Mouse (Mus musculus) embryonic facial prominence, embryonic 12.5 days (tissue): ENCODE measurements around the gene Ogfrl1. TPM values are rescaled to one million over a fixed set of nuclear protein-coding genes. Genes with fewer than 3 reads are reported as not detected.

ENCODE experiments used
- ATAC-seq: fragments of 200-750 bp; cut with Nextera tagmentation; 2 replicates; pipeline ENCODE4 v1.8.0; 2017; ENCODE audit not compliant: insufficient number of reproducible peaks, insufficient read depth, low FRiP score, low TSS enrichment
- H3K27ac ChIP-seq: fragments of 300-500 bp; sonication (generic); 2 replicates; pipeline ENCODE4 v1.5.1; 2016; ENCODE audit warnings: mild to moderate bottlenecking
- H3K27me3 ChIP-seq: fragments of 300-500 bp; sonication (generic); 2 replicates; pipeline ENCODE4 v1.6.1; 2016; ENCODE audit warnings: mild to moderate bottlenecking, moderate library complexity
- H3K36me3 ChIP-seq: fragments of 300-500 bp; sonication (generic); 2 replicates; pipeline ENCODE4 v1.6.1; 2016; ENCODE audit warnings: mild to moderate bottlenecking
- H3K4me1 ChIP-seq: fragments of 300-500 bp; sonication (generic); 2 replicates; pipeline ENCODE4 v1.6.1; 2016
- H3K4me2 ChIP-seq: fragments of 300-500 bp; sonication (generic); replicated peaks from 2 replicates; pipeline ENCODE4 v1.6.1; 2016; ENCODE audit warnings: mild to moderate bottlenecking, moderate library complexity
- H3K4me3 ChIP-seq: fragments of 300-500 bp; sonication (generic); 2 replicates; pipeline ENCODE4 v1.5.1; 2016; ENCODE audit warnings: mild to moderate bottlenecking
- H3K9ac ChIP-seq: fragments of 300-500 bp; sonication (generic); 2 replicates; pipeline ENCODE4 v1.6.1; 2016; ENCODE audit warnings: mild to moderate bottlenecking, moderate library complexity
- H3K9me3 ChIP-seq: fragments of 300-500 bp; sonication (generic); 2 replicates; pipeline ENCODE4 v1.6.1; 2016; ENCODE audit warnings: mild to moderate bottlenecking, moderate library complexity
- WGBS: fragments of 180-500 bp; shearing (Covaris S2); methylation state at CpG from one replicate; pipeline ENCODE4 v1.1.7; 2016; 5-methylcytosine and 5-hydroxymethylcytosine counted together
- polyA plus RNA-seq: library from polyadenylated mRNA; unstranded; fragments of >200 nt; fragmentation: Nextera tagmentation; extraction: Ambion mirVana; gene quantifications from 2 replicates; pipeline ENCODE4 v1.2.1, GENCODE M21; 2016

Ogfrl1 gene
- polyA plus RNA-seq, 1 experiment from 2014 or later: 17.7 TPM

- Histone ChIP-seq H3K4me3 (no peak overlapping the region), H3K4me2 (no peak overlapping the region), H3K4me1 (no peaks in the 10 kb centered on the region), H3K27ac (no peak overlapping the region), H3K9me3 (no peaks in the 10 kb centered on the region), H3K27me3 (no peaks in the 10 kb centered on the region), H3K9ac (no peak overlapping the region), H3K36me3 (no peaks in the 10 kb centered on the region)
- ATAC-seq: no peak
- WGBS: 85% methylated on average over 7 of the region's 7 CpGs
Observed at GRCm38 (mm10) chr1:23391744-23392143, 5.8 kb downstream of the Ogfrl1 start.

GRCm38 (mm10) chr1:23384326-23384725, 13.2 kb downstream of the Ogfrl1 start:
- Histone ChIP-seq H3K9me3 (no peaks in the 10 kb centered on the region), H3K4me3 (no peak overlapping the region), H3K9ac (no peak overlapping the region), H3K27me3 (no peaks in the 10 kb centered on the region), H3K4me2 (no peak overlapping the region), H3K27ac (no peak overlapping the region), H3K36me3 (no peaks in the 10 kb centered on the region), H3K4me1 (peaks cover 18% of the 10 kb centered on the region; the same call in 1 of the 2 replicates)
- ATAC-seq: no peak
- WGBS: 87% methylated on average over 6 of the region's 6 CpGs

- ATAC-seq: peak; percentile 97
- H3K4me2 ChIP-seq: peak overlapping the region; percentile 85
Observed at GRCm38 (mm10) chr1:23382806-23383653, 14.5 kb downstream of the Ogfrl1 start.

GRCm38 (mm10) chr1:23382461-23382805, 15.1 kb downstream of the Ogfrl1 start:
- Histone ChIP-seq H3K9me3 (no peaks in the 10 kb centered on the region), H3K9ac (peak overlapping the region; percentile 87), H3K36me3 (no peaks in the 10 kb centered on the region), H3K27me3 (no peaks in the 10 kb centered on the region), H3K4me3 (peak overlapping the region; percentile 83), H3K4me1 (peaks cover 18% of the 10 kb centered on the region; the same call in 1 of the 2 replicates), H3K27ac (peak overlapping the region; percentile 89), H3K4me2 (peak overlapping the region; percentile 85)
- ATAC-seq: peak; percentile 13; the same call in 1 of the 2 replicates
- 1% methylated on average over 18 of the region's 21 CpGs for WGBS

More at GRCm38 (mm10) chr1:23382806-23383653, 14.5 kb downstream of the Ogfrl1 start:
- H3K9me3 ChIP-seq: no peaks in the 10 kb centered on the region
- H3K4me1 ChIP-seq: peaks cover 18% of the 10 kb centered on the region; the same call in 1 of the 2 replicates
- under 1% methylated on average over 71 of the region's 93 CpGs for WGBS
- H3K36me3 ChIP-seq: no peaks in the 10 kb centered on the region
- H3K4me3 ChIP-seq: peak overlapping the region; percentile 83
- peak overlapping the region; percentile 89 for H3K27ac ChIP-seq
- peak overlapping the region; percentile 87 for H3K9ac ChIP-seq
- H3K27me3 ChIP-seq: no peaks in the 10 kb centered on the region

GRCm38 (mm10) chr1:23382037-23382436, 15.5 kb downstream of the Ogfrl1 start:
- Histone ChIP-seq H3K4me2 (peak overlapping the region; percentile 85), H3K36me3 (no peaks in the 10 kb centered on the region), H3K27ac (no peak overlapping the region), H3K27me3 (no peaks in the 10 kb centered on the region), H3K4me3 (peak overlapping the region; percentile 83), H3K9me3 (no peaks in the 10 kb centered on the region), H3K4me1 (peaks cover 18% of the 10 kb centered on the region; the same call in 1 of the 2 replicates), H3K9ac (peak overlapping the region; percentile 87; the same call in 1 of the 2 replicates)
- 14% methylated on average over 9 of the region's 9 CpGs for WGBS
- no peak for ATAC-seq

- peaks cover 18% of the 10 kb centered on the region; the same call in 1 of the 2 replicates for H3K4me1 ChIP-seq
- no peak overlapping the region for H3K27ac ChIP-seq
- no peaks in the 10 kb centered on the region for H3K9me3 ChIP-seq
- no peak overlapping the region for H3K4me2 ChIP-seq
- no peak overlapping the region for H3K4me3 ChIP-seq
- H3K9ac ChIP-seq: no peak overlapping the region
- H3K27me3 ChIP-seq: no peaks in the 10 kb centered on the region
- no peak for ATAC-seq
- WGBS: 80% methylated on average over 17 of the region's 17 CpGs
- peaks cover 4% of the 10 kb centered on the region; the same call in 1 of the 2 replicates for H3K36me3 ChIP-seq
Observed at GRCm38 (mm10) chr1:23379911-23380740, 17.4 kb downstream of the Ogfrl1 start.

GRCm38 (mm10) chr1:23379321-23379720, 18.3 kb downstream of the Ogfrl1 start:
- H3K4me2 ChIP-seq: no peak overlapping the region
- no peak overlapping the region for H3K4me3 ChIP-seq
- H3K36me3 ChIP-seq: peaks cover 6% of the 10 kb centered on the region; the same call in 1 of the 2 replicates
- no peak for ATAC-seq
- no peaks in the 10 kb centered on the region for H3K9me3 ChIP-seq
- no peak overlapping the region; the same call in 1 of the 2 replicates for H3K27ac ChIP-seq
- peaks cover 18% of the 10 kb centered on the region; the same call in 1 of the 2 replicates for H3K4me1 ChIP-seq
- no peaks in the 10 kb centered on the region for H3K27me3 ChIP-seq
- H3K9ac ChIP-seq: no peak overlapping the region
- WGBS: 59% methylated on average over 6 of the region's 6 CpGs

- H3K27me3 ChIP-seq: no peaks in the 10 kb centered on the region
- no peaks in the 10 kb centered on the region for H3K9me3 ChIP-seq
- H3K4me1 ChIP-seq: peaks cover 18% of the 10 kb centered on the region; the same call in 1 of the 2 replicates
- ATAC-seq: no peak
- H3K9ac ChIP-seq: no peak overlapping the region
- no peak overlapping the region for H3K27ac ChIP-seq
- H3K4me2 ChIP-seq: no peak overlapping the region
- H3K4me3 ChIP-seq: no peak overlapping the region
- peaks cover 6% of the 10 kb centered on the region; the same call in 1 of the 2 replicates for H3K36me3 ChIP-seq
- 83% methylated on average over 13 of the region's 13 CpGs for WGBS
Observed at GRCm38 (mm10) chr1:23377572-23377971, 20.0 kb downstream of the Ogfrl1 start.

- no peak for ATAC-seq
- peaks cover 6% of the 10 kb centered on the region; the same call in 1 of the 2 replicates for H3K36me3 ChIP-seq
- H3K9me3 ChIP-seq: no peaks in the 10 kb centered on the region
- H3K27ac ChIP-seq: no peak overlapping the region
- H3K27me3 ChIP-seq: no peaks in the 10 kb centered on the region
- WGBS: 75% methylated on average over 4 of the region's 4 CpGs
- no peak overlapping the region for H3K4me3 ChIP-seq
- H3K4me1 ChIP-seq: no peaks in the 10 kb centered on the region
- no peak overlapping the region for H3K4me2 ChIP-seq
- H3K9ac ChIP-seq: no peak overlapping the region
Observed at GRCm38 (mm10) chr1:23374156-23374555, 23.4 kb downstream of the Ogfrl1 start.

- H3K4me2 ChIP-seq: no peak overlapping the region
- H3K4me1 ChIP-seq: no peaks in the 10 kb centered on the region
- no peaks in the 10 kb centered on the region for H3K9me3 ChIP-seq
- no peak for ATAC-seq
- WGBS: 93% methylated on average over 2 of the region's 2 CpGs
- H3K36me3 ChIP-seq: no peaks in the 10 kb centered on the region
- no peaks in the 10 kb centered on the region for H3K27me3 ChIP-seq
- H3K9ac ChIP-seq: no peak overlapping the region
- H3K4me3 ChIP-seq: no peak overlapping the region
- H3K27ac ChIP-seq: no peak overlapping the region
Observed at GRCm38 (mm10) chr1:23365614-23366013, 32.0 kb downstream of the Ogfrl1 start.

GRCm38 (mm10) chr1:23352895-23353294, 44.7 kb downstream of the Ogfrl1 start:
- Histone ChIP-seq H3K27ac (no peak overlapping the region), H3K36me3 (no peaks in the 10 kb centered on the region), H3K27me3 (no peaks in the 10 kb centered on the region), H3K9me3 (no peaks in the 10 kb centered on the region), H3K4me2 (no peak overlapping the region), H3K9ac (no peak overlapping the region), H3K4me3 (no peak overlapping the region), H3K4me1 (no peaks in the 10 kb centered on the region)
- ATAC-seq: no peak
- 71% methylated on average over 6 of the region's 6 CpGs for WGBS
